In the genomic region with DNA sequence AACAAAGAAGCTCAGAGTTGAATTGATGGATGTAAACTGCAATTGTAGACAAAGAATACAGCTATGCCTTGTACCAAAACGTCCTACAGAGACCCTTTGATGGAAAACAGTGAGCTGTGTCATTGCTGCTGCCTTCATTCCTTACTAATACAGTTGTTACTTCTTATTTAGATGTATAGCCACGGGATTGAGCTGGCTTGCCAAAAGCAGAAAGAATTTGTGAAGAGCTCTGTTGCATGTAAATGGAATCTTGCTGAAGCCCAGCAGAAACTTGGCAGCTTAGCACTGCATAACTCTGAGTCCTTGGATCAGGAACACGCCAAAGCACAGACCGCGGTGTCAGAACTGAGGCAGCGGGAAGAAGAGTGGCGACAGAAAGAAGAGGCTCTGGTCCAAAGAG, we compare ENCODE assay signal across 9 mouse cellular contexts. TPM values are rescaled to one million over a fixed set of nuclear protein-coding genes. Genes with fewer than 3 reads are reported as not detected.
DNase-seq lines count a peak whose midpoint lies in the region; ATAC-seq and TF ChIP-seq lines count a peak whose summit lies in the region.
"Had no signal": no experiment of that assay in that cellular context is flagged by ENCODE, and none has a peak within 500 bp of the region (broad histone marks: within the 10 kb centered on the region; RNA-seq: fewer than 3 reads in every experiment).

No protein-coding gene starts in this region.

- TF ChIP-seq EP300 in stomach, postnatal 0 days (optimal IDR thresholded peaks at IDR 0.05) = no peak

- H3K27ac ChIP-seq in neural tube, embryonic 13.5 days (replicated peaks) = peak overlapping the region; percentile 35
- H3K27ac ChIP-seq in stomach, postnatal 0 days (replicated peaks) = peak overlapping the region; percentile 59
- H3K27ac ChIP-seq: kidney, embryonic 15.5 days had no signal

- no peak overlapping the region for H3K9ac ChIP-seq in neural tube, embryonic 13.5 days
- H3K9ac ChIP-seq in stomach, postnatal 0 days (ENCODE audit: low read length) = no peak overlapping the region
- H3K9ac ChIP-seq: kidney, embryonic 15.5 days had no signal

- peak; percentile 38 for ATAC-seq in frontal cortex, adult (ENCODE audit: low TSS enrichment)
- no peak for ATAC-seq in neural tube, embryonic 13.5 days (ENCODE audit: low read depth)
- no peak for ATAC-seq in stomach, postnatal 0 days (ENCODE audit: low FRiP score, low TSS enrichment)
- ATAC-seq in megakaryocyte, adult 5-6 weeks (ENCODE audit: poor library complexity, severe bottlenecking) = no peak

- H3K36me3 ChIP-seq in neural tube, embryonic 13.5 days = peaks cover 39% of the 10 kb centered on the region
- H3K36me3 ChIP-seq in stomach, postnatal 0 days (ENCODE audit: control insufficient read depth, insufficient read depth, low read length) = peaks cover 4% of the 10 kb centered on the region; the same call in 1 of the 2 replicates

- no peak overlapping the region for H3K4me3 ChIP-seq in neural tube, embryonic 13.5 days
- no peak overlapping the region for H3K4me3 ChIP-seq in stomach, postnatal 0 days (ENCODE audit: low read depth, low read length)
- H3K4me3 ChIP-seq: kidney, embryonic 15.5 days had no signal

- no peaks in the 10 kb centered on the region for H3K27me3 ChIP-seq in neural tube, embryonic 13.5 days
- H3K27me3 ChIP-seq in stomach, postnatal 0 days (ENCODE audit: control insufficient read depth, insufficient read depth, low read length) = no peaks in the 10 kb centered on the region
- H3K27me3 ChIP-seq: kidney, embryonic 15.5 days had no signal

- H3K4me1 ChIP-seq in neural tube, embryonic 13.5 days (replicated peaks) = peaks cover 22% of the 10 kb centered on the region
- no peaks in the 10 kb centered on the region for H3K4me1 ChIP-seq in stomach, postnatal 0 days (replicated peaks; ENCODE audit: control insufficient read depth, insufficient read depth)

- H3K4me2 ChIP-seq in neural tube, embryonic 13.5 days = no peak overlapping the region
- no peak overlapping the region for H3K4me2 ChIP-seq in stomach, postnatal 0 days (replicated peaks; ENCODE audit: low read depth)
- H3K4me2 ChIP-seq: kidney, embryonic 15.5 days had no signal

- DNase-seq in frontal cortex, postnatal 25 days (ENCODE audit: low spot score in 2 of 2) = no peak
- no peak for DNase-seq in neural tube, embryonic 10.5 days (ENCODE audit: extremely low spot score, low spot score)
- DNase-seq in layer of hippocampus, postnatal 36 days = peak; percentile 24 to 36
- no peak for DNase-seq in stomach, postnatal 0 days (ENCODE audit: low spot score)
- no peak for DNase-seq in T-cell, adult 2 months (ENCODE audit: low spot score)

- H3K9me3 ChIP-seq in neural tube, embryonic 13.5 days = no peaks in the 10 kb centered on the region
- no peaks in the 10 kb centered on the region for H3K9me3 ChIP-seq in stomach, postnatal 0 days (ENCODE audit: control insufficient read depth, low read length)
- H3K9me3 ChIP-seq: kidney, embryonic 15.5 days had no signal

- TF ChIP-seq CTCF in stomach, postnatal 0 days (IDR thresholded peaks at IDR 0.05; ENCODE audit: low read depth) = no peak

- WGBS in neural tube, embryonic 13.5 days = 66% methylated on average over 7 of the region's 7 CpGs
- 58% methylated on average over 7 of the region's 7 CpGs for WGBS in stomach, postnatal 0 days

RNA-seq across cellular contexts. Expression of a gene that starts 4.7 kb away (rescaled TPM):
- polyA plus RNA-seq in neural tube, embryonic 13.5 days (2015; fragmentation: Nextera tagmentation; extraction: Ambion mirVana) = 47.2 and 49.7 TPM in 2 replicates
- 100 to 1,000 TPM; 102 to 122 TPM for total RNA-seq in layer of hippocampus, postnatal 36 days (2021)
- polyA plus RNA-seq in stomach, postnatal 0 days (2015; fragmentation: Nextera tagmentation; extraction: Ambion mirVana) = 19.5 and 19.7 TPM in 2 replicates
- total RNA-seq in megakaryocyte, adult 5-6 weeks (2015) = 25.6 and 33.3 TPM in 2 replicates
- total RNA-seq in megakaryocyte, adult 5-6 weeks (2017) = 28.3 and 39.9 TPM in 2 replicates

RNA-seq across cellular contexts. Expression of a gene that starts 27.3 kb away (rescaled TPM):
- 0.80 and 1.1 TPM in 2 replicates for polyA plus RNA-seq in neural tube, embryonic 13.5 days (2015; fragmentation: Nextera tagmentation; extraction: Ambion mirVana)
- 1 to 10 TPM; 4.7 to 8.4 TPM for total RNA-seq in layer of hippocampus, postnatal 36 days (2021)
- 0.84 and 1.3 TPM in 2 replicates for polyA plus RNA-seq in stomach, postnatal 0 days (2015; fragmentation: Nextera tagmentation; extraction: Ambion mirVana)
- 0.11 TPM in 1 of 2 replicates, not detected in the other for total RNA-seq in megakaryocyte, adult 5-6 weeks (2015)
- total RNA-seq in megakaryocyte, adult 5-6 weeks (2017) = 0.11 TPM in 1 of 2 replicates, not detected in the other

RNA-seq across cellular contexts. Expression of a gene that starts 31.1 kb away (rescaled TPM):
- polyA plus RNA-seq in neural tube, embryonic 13.5 days (2015; fragmentation: Nextera tagmentation; extraction: Ambion mirVana) = 11.0 and 12.0 TPM in 2 replicates
- 10 to 100 TPM; 48.8 to 56.0 TPM for total RNA-seq in layer of hippocampus, postnatal 36 days (2021)
- polyA plus RNA-seq in stomach, postnatal 0 days (2015; fragmentation: Nextera tagmentation; extraction: Ambion mirVana) = 18.2 and 19.6 TPM in 2 replicates
- 15.6 and 16.1 TPM in 2 replicates for total RNA-seq in megakaryocyte, adult 5-6 weeks (2015)
- total RNA-seq in megakaryocyte, adult 5-6 weeks (2017) = 6.7 and 7.2 TPM in 2 replicates

RNA-seq across cellular contexts. Expression of a gene that starts 52.9 kb away (rescaled TPM):
- 69.8 and 71.9 TPM in 2 replicates for polyA plus RNA-seq in neural tube, embryonic 13.5 days (2015; fragmentation: Nextera tagmentation; extraction: Ambion mirVana)
- 10 to 100 TPM; 50.4 to 55.8 TPM for total RNA-seq in layer of hippocampus, postnatal 36 days (2021)
- 141 and 150 TPM in 2 replicates for polyA plus RNA-seq in stomach, postnatal 0 days (2015; fragmentation: Nextera tagmentation; extraction: Ambion mirVana)
- 27.2 and 30.7 TPM in 2 replicates for total RNA-seq in megakaryocyte, adult 5-6 weeks (2015)
- 18.2 and 19.5 TPM in 2 replicates for total RNA-seq in megakaryocyte, adult 5-6 weeks (2017)

Comparison
In these comparisons a context has a peak if more than half of its experiments do, and no peak if none do; other contexts are left out.
1. DNase-seq: peak in layer of hippocampus, postnatal 36 days (2 of 2); none in frontal cortex, postnatal 25 days (0 of 2), neural tube, embryonic 10.5 days (single experiment), stomach, postnatal 0 days (single experiment) and T-cell, adult 2 months (single experiment).
2. RNA of a gene that starts 27.3 kb away (total RNA-seq): 4.7 to 8.4 TPM in layer of hippocampus, postnatal 36 days; 0.11 TPM in megakaryocyte, adult 5-6 weeks; every median in the first group is over 4 times any median in the second.